Mouse (Mus musculus): Measurements from ENCODE around the gene Nup153. TPM values are rescaled to one million over a fixed set of nuclear protein-coding genes. Genes with fewer than 3 reads are reported as not detected.

Nup153 gene
- 115 and 126 TPM in 2 replicates for total RNA-seq (2017)

DNA sequence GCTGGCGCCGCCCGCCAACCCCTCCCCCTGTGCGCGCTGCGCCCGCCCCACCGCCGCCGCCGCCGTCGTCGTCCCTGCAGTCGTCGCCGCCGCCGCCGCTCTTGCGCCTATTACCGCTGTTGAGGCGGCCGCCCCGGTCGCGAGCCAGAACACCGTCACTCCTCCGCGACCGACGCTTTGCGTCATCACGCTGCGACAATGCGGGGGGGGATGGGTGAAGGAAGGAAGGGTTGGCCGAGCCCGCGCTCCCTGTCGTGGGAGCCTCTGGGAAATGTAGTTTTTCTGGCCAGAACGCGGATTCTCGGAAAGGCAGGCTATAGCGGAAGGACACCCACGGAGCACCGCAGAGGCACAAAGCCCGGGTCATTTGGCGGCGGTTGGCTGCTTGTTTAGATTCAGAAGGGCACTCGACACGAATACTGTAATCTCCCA lies at the start of gene Nup153:
Gene Nup153, minus strand, starts transcription at position 104 of the 432 bp plus-strand sequence.
- ATAC-seq (ENCODE audit: extremely low read depth, insufficient number of reproducible peaks, low FRiP score, poor library complexity, severe bottlenecking) = peak; percentile 96

DNA sequence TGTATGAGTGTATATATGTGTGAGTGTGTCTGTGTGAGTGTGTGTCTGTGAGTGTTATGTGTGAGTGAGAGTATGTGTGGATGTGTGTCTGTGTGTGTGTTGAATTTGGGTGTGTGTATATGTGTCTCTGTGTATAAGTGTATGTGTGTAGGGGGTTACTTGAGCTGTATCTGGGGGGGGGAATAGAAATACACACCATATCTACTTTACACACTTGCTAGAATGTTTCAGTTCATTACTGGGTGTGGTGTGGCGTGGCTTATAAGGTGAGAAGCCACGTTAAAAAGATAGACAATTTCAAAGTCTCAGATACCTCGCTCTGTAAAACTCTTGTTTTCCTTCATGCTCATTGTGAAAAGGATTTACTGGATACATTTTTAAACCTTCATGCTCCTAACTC lies 49.7 kb upstream of the Nup153 start:
- no peak for ATAC-seq (ENCODE audit: extremely low read depth, insufficient number of reproducible peaks, low FRiP score, poor library complexity, severe bottlenecking)

DNA sequence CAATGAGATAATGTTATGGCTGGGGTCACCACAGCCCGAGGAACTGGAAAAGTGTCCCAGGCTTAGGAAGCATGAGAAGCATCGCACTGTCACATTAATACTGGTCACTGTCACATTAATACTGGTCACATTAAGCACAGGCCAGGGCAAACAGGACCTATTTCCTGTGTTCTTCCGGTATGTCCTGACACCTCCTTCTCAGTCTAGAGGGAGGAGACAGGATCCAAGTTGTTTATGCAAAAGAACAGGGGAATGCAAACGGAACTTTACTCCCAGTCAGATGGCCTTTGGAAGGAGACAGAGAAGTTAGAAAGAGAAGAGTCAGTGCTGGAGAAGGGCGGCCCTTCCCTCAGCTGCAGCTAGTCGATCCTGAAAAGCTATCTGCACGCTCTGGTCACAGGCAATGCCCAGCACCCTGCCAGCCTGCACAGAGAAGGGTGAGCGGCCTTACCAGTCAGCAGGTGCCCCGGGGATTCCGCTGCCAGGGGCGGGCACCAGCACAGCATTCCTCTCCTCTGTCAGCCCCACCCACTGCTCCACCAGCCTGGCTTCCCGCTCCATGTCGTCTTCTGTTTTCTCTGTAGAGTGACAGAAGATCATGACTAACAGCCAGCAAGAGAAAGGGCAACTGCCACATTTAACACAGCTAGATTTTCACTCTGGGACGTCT lies 49.0 kb upstream of the Nup153 start:
- ATAC-seq (ENCODE audit: extremely low read depth, insufficient number of reproducible peaks, low FRiP score, poor library complexity, severe bottlenecking) = no peak

DNA sequence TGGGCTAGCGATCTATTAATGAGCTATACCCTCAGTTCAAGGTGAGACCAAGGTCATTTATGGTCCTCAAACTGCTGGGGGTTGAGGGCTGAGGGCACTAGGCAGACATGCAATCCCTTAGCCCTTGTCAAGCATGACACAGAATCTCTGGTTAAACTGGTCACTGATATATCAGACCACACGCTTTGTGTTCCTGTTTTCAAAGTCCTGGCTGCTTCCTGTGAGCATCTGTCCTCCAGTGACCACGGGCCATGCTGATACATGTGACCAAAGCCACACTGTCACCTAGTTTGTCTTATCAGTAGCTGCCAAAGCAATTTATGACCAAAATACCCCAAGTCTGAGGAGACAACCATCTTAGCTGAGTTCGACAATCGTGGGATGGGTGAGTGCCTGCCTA lies 47.3 kb upstream of the Nup153 start:
- ATAC-seq (ENCODE audit: extremely low read depth, insufficient number of reproducible peaks, low FRiP score, poor library complexity, severe bottlenecking) = no peak

DNA sequence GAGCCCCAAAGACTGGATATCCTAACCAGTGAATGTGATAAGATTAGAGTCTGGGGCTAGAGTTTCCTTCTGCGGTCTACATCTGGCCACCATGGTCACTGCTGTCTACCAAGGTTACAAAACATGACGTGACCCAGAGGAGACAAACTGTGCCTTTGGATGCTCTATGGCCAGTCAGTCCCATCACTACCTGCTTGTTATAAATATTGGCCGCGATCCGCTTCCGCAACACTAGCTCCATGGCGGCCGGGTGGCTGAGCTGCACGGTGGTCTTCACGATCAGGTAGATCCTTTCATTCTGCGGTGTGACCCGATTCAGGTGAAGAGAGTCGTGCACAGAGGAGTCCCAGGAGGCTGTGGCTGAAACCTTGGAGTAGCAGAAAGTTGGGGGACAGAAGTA lies 44.8 kb upstream of the Nup153 start:
- ATAC-seq (ENCODE audit: extremely low read depth, insufficient number of reproducible peaks, low FRiP score, poor library complexity, severe bottlenecking) = no peak

DNA sequence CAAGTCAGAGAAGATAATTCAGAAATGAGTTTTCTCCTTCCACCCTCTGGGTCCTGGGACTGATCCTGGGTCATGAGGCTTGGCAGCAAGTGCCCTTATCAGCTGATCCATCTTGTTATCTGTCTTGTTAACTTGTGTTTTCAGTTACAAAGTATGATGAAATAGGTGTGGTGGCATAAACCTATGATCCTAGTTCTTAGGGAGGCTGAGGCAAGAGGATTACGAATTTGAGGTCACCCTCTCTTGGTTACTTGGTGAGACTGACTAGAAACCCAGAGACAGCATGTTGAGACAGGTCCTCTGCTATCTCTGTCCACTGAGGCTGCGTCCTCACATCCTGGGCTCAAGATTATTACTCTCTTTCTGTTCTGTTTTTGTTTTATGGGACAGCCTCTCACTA lies 37.6 kb upstream of the Nup153 start:
- no peak for ATAC-seq (ENCODE audit: extremely low read depth, insufficient number of reproducible peaks, low FRiP score, poor library complexity, severe bottlenecking)

DNA sequence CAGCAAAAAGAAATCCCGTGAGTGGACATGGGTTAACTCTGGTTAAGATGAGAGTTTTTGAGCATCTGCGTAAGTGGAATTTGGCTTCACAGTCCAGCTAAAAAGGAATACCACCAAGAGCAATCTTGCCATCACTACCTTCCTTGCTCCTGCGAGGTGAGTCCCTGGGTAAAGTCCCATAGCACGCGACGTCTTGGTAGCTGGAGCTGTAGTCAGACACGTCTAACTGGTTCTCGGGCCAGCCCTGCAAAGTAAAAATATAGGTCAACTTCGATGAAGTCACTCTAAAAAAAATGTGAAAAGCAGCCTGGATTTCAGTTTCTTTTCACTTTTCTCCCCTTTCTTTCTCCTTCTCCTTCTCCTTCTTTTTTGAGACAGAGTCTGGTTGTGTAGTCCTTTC lies 35.5 kb upstream of the Nup153 start:
- no peak for ATAC-seq (ENCODE audit: extremely low read depth, insufficient number of reproducible peaks, low FRiP score, poor library complexity, severe bottlenecking)

DNA sequence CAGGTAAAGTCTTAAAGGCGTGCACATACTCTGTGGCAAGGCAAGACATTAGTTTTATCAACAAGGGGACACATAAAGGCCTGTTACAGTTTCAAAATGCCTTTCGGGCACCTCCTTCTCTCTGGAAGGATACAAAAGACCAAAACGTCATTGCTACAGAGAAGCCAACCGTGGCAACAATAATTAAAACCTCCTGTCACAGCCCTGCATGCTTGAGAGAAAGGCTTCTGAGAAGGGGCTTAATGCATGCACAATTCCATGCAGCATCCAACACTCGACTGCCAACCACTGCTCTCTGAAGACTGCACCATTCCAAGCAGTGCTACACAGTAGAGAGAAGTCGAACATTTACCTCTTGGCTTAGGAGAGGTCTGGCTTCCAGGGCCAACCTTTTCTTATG lies 33.2 kb upstream of the Nup153 start:
- no peak for ATAC-seq (ENCODE audit: extremely low read depth, insufficient number of reproducible peaks, low FRiP score, poor library complexity, severe bottlenecking)

DNA sequence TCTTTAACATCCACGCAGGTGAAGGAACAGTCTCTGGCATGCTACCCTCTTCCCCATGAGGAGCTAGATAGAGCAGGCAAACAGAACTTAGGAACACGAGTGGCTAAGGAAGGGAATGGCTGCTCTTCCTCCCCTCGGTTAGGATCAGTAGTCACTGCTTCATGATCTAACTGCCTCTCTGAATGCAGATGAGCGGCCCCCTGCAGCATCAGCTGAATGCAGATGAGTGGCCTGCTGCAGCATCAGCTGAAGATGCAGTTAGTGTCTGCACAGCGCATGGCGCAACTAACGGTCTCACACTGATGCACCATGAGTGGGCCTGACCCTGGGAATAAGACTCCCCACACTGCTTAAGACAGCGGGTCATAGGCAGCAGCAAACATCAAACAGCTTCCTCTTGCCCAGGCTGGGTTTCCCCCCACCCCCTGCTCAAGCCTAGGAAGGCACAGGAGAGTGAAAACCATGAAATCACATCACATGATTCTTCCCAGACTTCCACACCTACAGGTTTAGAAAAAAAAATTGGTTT lies 31.6 kb upstream of the Nup153 start:
- ATAC-seq (ENCODE audit: extremely low read depth, insufficient number of reproducible peaks, low FRiP score, poor library complexity, severe bottlenecking) = no peak

DNA sequence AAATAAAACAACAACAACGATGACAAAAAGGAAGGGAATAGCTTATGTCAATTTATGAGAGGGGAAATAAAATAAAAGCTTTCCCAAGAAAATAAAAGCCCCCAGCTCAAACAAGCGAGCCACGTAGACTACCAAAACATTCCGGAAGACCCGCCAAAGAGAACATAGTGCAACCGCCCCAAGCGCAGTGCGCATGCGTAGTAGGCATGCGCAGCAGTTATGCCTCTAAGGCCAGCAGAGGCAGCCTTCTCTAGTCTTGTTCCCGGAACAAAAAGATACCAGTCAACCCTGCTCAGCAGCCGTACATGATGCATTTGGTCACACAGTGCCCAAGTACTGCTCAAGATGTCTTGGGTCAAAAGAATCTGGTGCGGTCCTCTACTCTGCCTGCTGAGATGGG lies 30.9 kb upstream of the Nup153 start:
- no peak for ATAC-seq (ENCODE audit: extremely low read depth, insufficient number of reproducible peaks, low FRiP score, poor library complexity, severe bottlenecking)

DNA sequence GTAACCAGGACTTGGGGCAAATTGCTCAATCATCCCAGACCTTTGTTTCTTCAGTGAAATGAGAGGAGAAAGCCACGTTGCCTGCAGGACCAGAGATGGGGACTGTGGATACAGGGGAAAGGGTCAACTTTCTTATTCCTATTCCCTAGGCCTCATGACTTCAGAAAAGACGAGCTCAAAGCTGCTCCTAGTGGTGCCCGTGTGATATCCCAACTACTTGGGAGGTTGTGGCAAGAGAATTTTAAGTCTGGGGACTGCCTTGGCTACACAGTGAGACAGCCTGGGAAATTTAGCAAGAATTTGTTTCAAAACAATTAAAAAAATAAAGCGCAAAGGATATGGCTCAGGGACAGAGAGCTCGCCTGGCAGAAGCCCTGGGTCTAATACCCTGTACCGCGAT lies 30.2 kb upstream of the Nup153 start:
- ATAC-seq (ENCODE audit: extremely low read depth, insufficient number of reproducible peaks, low FRiP score, poor library complexity, severe bottlenecking) = no peak

DNA sequence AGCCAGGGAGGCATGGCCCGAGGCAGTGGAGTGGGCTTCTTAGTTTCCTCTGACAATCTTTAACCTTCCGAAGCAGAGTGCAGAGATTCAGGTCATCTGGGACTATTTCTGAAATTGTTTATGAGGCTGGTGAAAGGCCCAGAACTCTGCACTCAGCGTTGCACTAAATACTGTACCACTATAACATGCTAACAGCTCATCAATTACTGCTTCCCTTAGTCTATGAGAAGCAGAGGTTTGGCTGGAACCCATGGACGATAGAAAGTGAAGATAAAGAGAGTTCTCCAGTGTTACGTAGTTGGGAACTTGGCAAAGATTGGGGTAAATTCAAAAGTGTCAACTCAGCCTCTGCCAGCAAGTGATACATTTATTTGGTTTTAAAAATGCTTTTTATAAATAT lies 25.6 kb upstream of the Nup153 start:
- no peak for ATAC-seq (ENCODE audit: extremely low read depth, insufficient number of reproducible peaks, low FRiP score, poor library complexity, severe bottlenecking)

DNA sequence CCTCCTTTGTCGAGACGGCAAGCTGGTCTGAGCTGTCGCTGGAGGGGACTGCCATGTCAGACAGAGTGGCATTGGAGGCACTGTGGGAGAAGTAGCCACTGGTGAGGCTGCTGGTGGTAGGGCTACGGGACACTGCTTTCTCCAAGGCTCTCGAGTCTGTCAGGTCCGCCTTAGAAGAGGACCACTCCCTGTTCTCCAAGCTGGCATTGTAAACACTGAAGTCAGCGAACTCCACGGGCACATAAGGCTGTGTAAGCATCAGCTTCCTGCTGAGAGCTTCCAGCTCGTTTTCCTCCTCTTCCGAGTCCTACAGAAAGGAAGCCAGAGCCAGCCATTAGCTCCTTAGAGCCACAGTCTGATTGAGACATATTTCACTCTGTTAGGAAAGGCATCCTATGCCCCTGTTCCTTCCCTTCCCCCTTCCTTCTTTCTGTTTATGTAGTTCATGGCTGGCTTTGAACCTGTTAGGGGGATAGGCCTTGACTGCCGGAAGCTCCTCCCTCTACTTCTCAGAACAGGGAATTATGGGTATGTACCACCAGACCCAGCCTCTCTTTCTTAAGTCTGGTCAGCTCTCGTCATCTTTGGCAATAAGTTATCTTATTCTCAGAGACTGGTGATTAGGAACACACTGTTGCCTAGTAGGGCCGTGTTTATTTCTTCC lies 25.0 kb upstream of the Nup153 start:
- ATAC-seq (ENCODE audit: extremely low read depth, insufficient number of reproducible peaks, low FRiP score, poor library complexity, severe bottlenecking) = no peak

DNA sequence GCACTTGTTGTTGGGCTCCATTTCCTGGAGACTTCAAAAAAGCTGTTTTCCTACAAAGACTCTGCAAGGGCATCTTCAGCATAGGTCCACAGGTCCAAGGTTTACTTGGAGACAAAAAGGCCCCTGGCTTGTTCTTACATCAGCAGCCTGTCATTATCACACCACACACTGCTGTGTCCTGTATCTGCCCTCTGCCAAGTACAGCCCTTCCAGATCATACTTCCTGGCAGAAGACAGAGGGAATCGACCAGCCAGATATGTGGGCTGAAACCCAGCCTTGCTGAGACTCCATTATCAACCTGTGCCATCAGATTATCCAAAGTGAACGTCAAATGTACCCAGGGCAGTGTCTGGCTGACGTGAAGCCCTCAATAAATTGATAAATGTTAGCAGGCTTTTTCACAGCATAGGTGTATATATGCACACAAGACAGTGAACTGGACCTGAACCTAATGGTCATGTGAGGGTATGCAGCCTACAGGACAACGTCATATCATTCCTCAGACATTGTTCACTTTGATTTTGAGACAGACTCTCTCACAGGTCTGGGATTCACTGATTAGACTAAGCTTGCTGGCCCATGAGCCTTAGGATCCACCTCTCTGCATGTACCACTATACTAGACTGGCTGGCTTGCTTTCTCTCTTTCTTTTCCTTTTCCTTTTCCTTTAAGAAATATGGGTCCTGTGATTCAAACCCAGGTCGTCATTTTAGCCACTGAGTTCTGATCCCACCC lies 20.6 kb upstream of the Nup153 start:
- no peak for ATAC-seq (ENCODE audit: extremely low read depth, insufficient number of reproducible peaks, low FRiP score, poor library complexity, severe bottlenecking)

DNA sequence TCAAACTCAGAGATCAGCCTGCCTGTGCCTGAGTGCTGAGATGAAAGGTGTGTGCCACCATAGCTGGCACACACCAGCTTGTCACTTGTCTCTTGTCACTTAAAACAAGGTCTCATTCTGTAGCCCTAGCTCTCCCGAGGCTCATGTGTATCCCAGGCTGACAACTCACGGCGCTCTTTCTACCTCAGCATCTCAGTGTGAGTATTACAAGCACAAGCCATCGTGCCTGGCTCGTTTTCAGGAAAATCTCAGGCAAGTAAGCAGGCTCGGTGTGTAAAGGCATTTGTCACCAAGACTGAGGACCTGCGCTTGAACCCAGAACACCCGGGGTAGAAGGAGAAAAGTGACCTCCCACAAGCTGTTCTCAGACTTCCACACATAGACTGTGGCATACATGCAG lies 16.1 kb upstream of the Nup153 start:
- ATAC-seq (ENCODE audit: extremely low read depth, insufficient number of reproducible peaks, low FRiP score, poor library complexity, severe bottlenecking) = no peak

DNA sequence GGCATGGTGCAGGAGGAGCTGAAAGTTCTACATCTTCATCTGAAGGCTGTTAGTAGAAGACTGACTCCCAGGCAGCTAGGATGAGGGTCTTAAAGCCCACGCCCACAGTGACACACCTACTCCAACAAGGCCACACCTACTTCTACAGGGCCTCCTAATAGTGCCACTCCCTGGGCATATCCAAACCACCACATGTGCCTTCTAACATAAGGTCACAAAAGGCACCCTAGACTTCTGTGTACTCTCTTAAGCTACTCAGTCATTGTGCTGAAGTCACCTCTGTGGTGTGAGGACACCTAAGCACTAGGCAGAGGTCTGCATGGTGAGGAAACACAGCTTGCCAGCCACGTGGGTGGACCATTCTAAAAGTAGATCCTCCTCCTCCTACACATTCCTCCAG lies 14.6 kb upstream of the Nup153 start:
- ATAC-seq (ENCODE audit: extremely low read depth, insufficient number of reproducible peaks, low FRiP score, poor library complexity, severe bottlenecking) = no peak

DNA sequence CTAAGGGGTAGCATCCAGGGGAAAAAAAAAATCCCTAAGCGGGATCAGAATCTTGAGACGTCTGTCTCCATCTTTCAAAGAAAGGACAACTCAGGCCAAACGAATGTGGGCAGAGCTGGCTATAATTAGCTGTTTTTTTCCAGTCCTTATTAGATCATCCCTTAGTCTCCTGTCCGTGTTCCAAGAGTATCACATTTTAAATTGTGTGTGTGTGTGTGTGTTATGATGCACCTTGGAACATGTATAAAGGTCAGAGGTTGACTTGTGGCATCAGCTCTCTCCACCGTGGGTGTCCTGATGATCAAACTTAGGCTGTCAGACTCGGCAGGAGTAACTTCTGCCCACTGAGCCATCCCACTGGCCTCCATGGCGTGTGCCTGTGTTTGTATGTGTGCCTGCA lies 11.7 kb upstream of the Nup153 start:
- ATAC-seq (ENCODE audit: extremely low read depth, insufficient number of reproducible peaks, low FRiP score, poor library complexity, severe bottlenecking) = no peak

DNA sequence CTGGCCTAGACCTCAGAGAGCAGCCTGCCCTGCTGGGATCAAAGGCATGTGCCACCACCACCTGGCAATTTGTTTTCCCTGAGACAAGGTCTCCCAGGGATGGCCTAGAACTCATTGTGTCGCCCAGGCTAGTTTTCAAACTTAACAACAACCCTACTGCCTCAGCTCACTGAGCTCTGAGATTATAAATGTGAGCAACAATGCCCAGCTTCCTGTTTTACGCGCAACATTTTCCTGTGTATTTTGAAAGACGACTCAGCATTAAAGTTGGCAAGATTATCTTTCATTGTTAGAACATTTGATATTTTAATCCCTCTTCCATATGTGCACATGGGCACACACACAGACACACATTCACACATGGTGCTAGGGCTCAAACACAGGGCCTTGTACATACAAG lies 9.7 kb upstream of the Nup153 start:
- ATAC-seq (ENCODE audit: extremely low read depth, insufficient number of reproducible peaks, low FRiP score, poor library complexity, severe bottlenecking) = no peak

DNA sequence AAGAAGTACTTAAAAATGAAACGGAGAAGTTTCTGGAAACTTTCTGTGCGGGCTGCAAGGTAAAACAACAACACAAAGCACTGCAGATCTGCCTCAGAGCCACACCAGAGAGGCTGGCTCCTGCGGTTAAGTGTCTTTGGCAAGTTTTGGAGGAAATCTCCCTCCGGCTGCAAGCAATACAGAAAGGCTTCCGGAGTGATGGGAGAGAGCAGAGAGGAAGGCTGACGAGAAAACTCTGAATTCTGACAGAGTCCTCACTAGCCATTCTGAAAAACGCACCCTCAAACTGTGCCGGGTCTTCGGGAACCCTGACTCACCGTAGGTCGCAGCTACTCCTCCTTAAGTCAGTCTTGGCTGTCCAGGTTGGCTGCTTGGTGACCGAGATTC lies 8.7 kb upstream of the Nup153 start:
- no peak for ATAC-seq (ENCODE audit: extremely low read depth, insufficient number of reproducible peaks, low FRiP score, poor library complexity, severe bottlenecking)

All from neutrophil, adult 5-6 weeks (primary cell).